Mouse (Mus musculus) liver, adult (tissue): ENCODE measurements around the gene Prl8a8.

ENCODE experiments used
- GATA4 ChIP-seq: IDR thresholded peaks from 2 replicates; pipeline ENCODE4 v1.6.1; 2014; ENCODE audit warnings: mild to moderate bottlenecking, low read length; ENCODE audit not compliant: insufficient replicate concordance

The Prl8a8 gene

GRCm38 (mm10) chr13:27513117-27513516, at the start of gene Prl8a8:
Gene Prl8a8, minus strand, starts transcription at chr13:27513217.
- TF ChIP-seq GATA4, result no peak

GRCm38 (mm10) chr13:27553336-27553735, 40.3 kb upstream of the Prl8a8 start:
- TF ChIP-seq GATA4, result no peak

- TF ChIP-seq GATA4, result no peak
Observed at GRCm38 (mm10) chr13:27523156-27523555, 10.1 kb upstream of the Prl8a8 start.

GRCm38 (mm10) chr13:27507645-27508044, 5.4 kb downstream of the Prl8a8 start:
- TF ChIP-seq GATA4, result no peak
